14 mouse cellular contexts compared by ENCODE assay signal in the genomic region with DNA sequence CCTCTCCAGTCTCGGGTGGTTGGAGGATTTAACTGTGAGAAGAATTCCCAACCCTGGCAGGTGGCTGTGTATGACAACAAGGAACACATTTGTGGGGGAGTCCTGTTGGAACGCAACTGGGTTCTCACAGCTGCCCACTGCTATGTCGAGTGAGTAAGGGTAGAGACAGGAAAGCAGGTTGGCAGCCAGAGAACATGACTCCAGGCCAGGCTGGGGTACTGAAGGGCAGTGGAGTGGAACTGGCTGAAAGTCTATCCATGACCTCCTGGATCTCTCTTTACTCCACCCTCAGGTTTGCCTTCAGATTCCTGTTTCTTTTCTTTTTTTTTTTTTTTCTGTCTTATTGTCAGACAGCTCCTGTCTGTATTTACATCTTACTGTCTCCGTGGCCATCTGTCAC. TPM values are rescaled to one million over a fixed set of nuclear protein-coding genes. Genes with fewer than 3 reads are reported as not detected.
DNase-seq lines count a peak whose midpoint lies in the region.
"Had no signal": no experiment of that assay in that cellular context is flagged by ENCODE, and none has a peak within 500 bp of the region (broad histone marks: within the 10 kb centered on the region; RNA-seq: fewer than 3 reads in every experiment).

No protein-coding gene starts in this region.

- intact Hi-C loops in heart, postnatal 25 days (cut with DNase I), result no loop called here

- DNase-seq in right cerebral cortex, adult 2 months (ENCODE audit: low spot score in 2 of 2), result peak; percentile 31 to 32
- DNase-seq in right cerebral cortex, postnatal 4 days, result no peak
- DNase-seq in kidney, postnatal 10 days, result peak; percentile 22
- DNase-seq in layer of hippocampus, postnatal 14 days (ENCODE audit: low spot score in 2 of 2), result peak; percentile 20 to 29
- DNase-seq in T-cell, adult 2 months (ENCODE audit: low spot score), result no peak
- DNase-seq in heart, postnatal 25 days (ENCODE audit: low spot score), result no peak
- DNase-seq in gastrocnemius, postnatal 10 days, result no peak
- DNase-seq: adrenal gland, adult 8-10 months; cerebellum, adult 2 months; gastrocnemius, adult 2 months; heart, postnatal 14 days; lung, postnatal 10 days had no signal

RNA-seq across cellular contexts. Expression of a gene that starts 2.2 kb away (rescaled TPM):
- not detected for total RNA-seq in layer of hippocampus, postnatal 14 days (2021)
- not detected for total RNA-seq in heart, postnatal 25 days (2021)
- not detected for total RNA-seq in gastrocnemius, postnatal 10 days (2021)
- total RNA-seq: adrenal gland, adult 8-10 months; common myeloid progenitor, adult 5-6 weeks; G1E; gastrocnemius, adult 2 months; heart, postnatal 14 days had no signal

RNA-seq across cellular contexts. Expression of a gene that starts 13.8 kb away (rescaled TPM):
- not detected for total RNA-seq in layer of hippocampus, postnatal 14 days (2021)
- total RNA-seq in heart, postnatal 25 days (2021), result not detected
- not detected for total RNA-seq in gastrocnemius, postnatal 10 days (2021)
- total RNA-seq: adrenal gland, adult 8-10 months; common myeloid progenitor, adult 5-6 weeks; G1E; gastrocnemius, adult 2 months; heart, postnatal 14 days had no signal

RNA-seq across cellular contexts. Expression of a gene that starts 19.2 kb away (rescaled TPM):
- not detected for total RNA-seq in layer of hippocampus, postnatal 14 days (2021)
- total RNA-seq in heart, postnatal 25 days (2021), result not detected
- total RNA-seq in gastrocnemius, postnatal 10 days (2021), result not detected
- total RNA-seq: adrenal gland, adult 8-10 months; common myeloid progenitor, adult 5-6 weeks; G1E; gastrocnemius, adult 2 months; heart, postnatal 14 days had no signal

RNA-seq across cellular contexts. Expression of a gene that starts 23.2 kb away (rescaled TPM):
- total RNA-seq in layer of hippocampus, postnatal 14 days (2021), result not detected
- total RNA-seq in heart, postnatal 25 days (2021), result not detected
- not detected for total RNA-seq in gastrocnemius, postnatal 10 days (2021)
- total RNA-seq: common myeloid progenitor, adult 5-6 weeks; G1E; gastrocnemius, adult 2 months; heart, postnatal 14 days had no signal

RNA-seq across cellular contexts. Expression of a gene that starts 43.0 kb away (rescaled TPM):
- not detected for total RNA-seq in layer of hippocampus, postnatal 14 days (2021)
- total RNA-seq in heart, postnatal 25 days (2021), result not detected
- not detected for total RNA-seq in gastrocnemius, postnatal 10 days (2021)
- total RNA-seq: adrenal gland, adult 8-10 months; common myeloid progenitor, adult 5-6 weeks; G1E; gastrocnemius, adult 2 months; heart, postnatal 14 days had no signal

Comparison
In these comparisons a context has a peak if more than half of its experiments do, and no peak if none do; other contexts are left out.
1. DNase-seq: peak in right cerebral cortex, adult 2 months (2 of 2), kidney, postnatal 10 days (single experiment) and layer of hippocampus, postnatal 14 days (2 of 2); none in right cerebral cortex, postnatal 4 days (single experiment), T-cell, adult 2 months (single experiment), heart, postnatal 25 days (single experiment) and gastrocnemius, postnatal 10 days (single experiment).